Mouse (Mus musculus) embryonic facial prominence, embryonic 14.5 days (tissue): ENCODE measurements around the gene Rita1. TPM values are rescaled to one million over a fixed set of nuclear protein-coding genes. Genes with fewer than 3 reads are reported as not detected.

Experiments used
- ATAC-seq: fragments of 200-750 bp; cut with Nextera tagmentation; 2 replicates; pipeline ENCODE4 v1.8.0; 2017; ENCODE audit warnings: low read depth, moderate number of reproducible peaks, moderate TSS enrichment
- DNase-seq: peaks from one replicate; pipeline ENCODE4 v3.0.0-alpha.2; 2015; ENCODE audit warnings: low spot score
- H3K27ac ChIP-seq: fragments of 300-500 bp; sonication (generic); replicated peaks from 2 replicates; pipeline ENCODE4 v1.5.1; 2014; ENCODE audit warnings: low read depth, mild to moderate bottlenecking, low read length, moderate library complexity
- H3K27me3 ChIP-seq: fragments of 300-500 bp; sonication (generic); replicated peaks from 2 replicates; pipeline ENCODE4 v1.6.1; 2014; ENCODE audit warnings: low read length; ENCODE audit not compliant: control insufficient read depth, insufficient read depth
- H3K36me3 ChIP-seq: fragments of 300-500 bp; sonication (generic); 2 replicates; pipeline ENCODE4 v1.6.1; 2014; ENCODE audit warnings: low read length, mixed read lengths; ENCODE audit not compliant: control insufficient read depth, insufficient read depth
- H3K4me1 ChIP-seq: fragments of 300-500 bp; sonication (generic); 2 replicates; pipeline ENCODE4 v1.6.1; 2014; ENCODE audit warnings: antibody characterized with exemption, low read length; ENCODE audit not compliant: control insufficient read depth, insufficient read depth
- H3K4me2 ChIP-seq: fragments of 300-500 bp; sonication (generic); 2 replicates; pipeline ENCODE4 v1.6.1; 2014; ENCODE audit warnings: low read depth, mild to moderate bottlenecking, low read length, moderate library complexity, mixed read lengths
- H3K4me3 ChIP-seq: fragments of 300-500 bp; sonication (generic); 2 replicates; pipeline ENCODE4 v1.5.1; 2014; ENCODE audit warnings: low read depth, mild to moderate bottlenecking, low read length
- H3K9ac ChIP-seq: fragments of 300-500 bp; sonication (generic); 2 replicates; pipeline ENCODE4 v1.6.1; 2014; ENCODE audit warnings: low read depth, mild to moderate bottlenecking, low read length, moderate library complexity, mixed read lengths
- H3K9me3 ChIP-seq: fragments of 300-500 bp; sonication (generic); 2 replicates; pipeline ENCODE4 v1.6.1; 2016; ENCODE audit warnings: low read length; ENCODE audit not compliant: control insufficient read depth
- WGBS: fragments of 180-500 bp; shearing (Covaris S2); extraction: QIAGEN DNeasy Blood & Tissue Kit; methylation state at CpG from one replicate; pipeline ENCODE4 v1.1.7; 2014; 5-methylcytosine and 5-hydroxymethylcytosine counted together
- polyA plus RNA-seq: library from polyadenylated mRNA; unstranded; fragments of >200 nt; fragmentation: Nextera tagmentation; extraction: Ambion mirVana; gene quantifications from 2 replicates; pipeline ENCODE4 v1.2.1, GENCODE M21; 2014

Rita1 gene
- polyA plus RNA-seq, 1 experiment from 2014 or later = 11.4 TPM

- Histone ChIP-seq H3K4me3 (no peak overlapping the region), H3K27me3 (no peaks in the 10 kb centered on the region), H3K4me1 (no peaks in the 10 kb centered on the region; the same call in 1 of the 2 replicates), H3K9ac (no peak overlapping the region), H3K4me2 (no peak overlapping the region), H3K9me3 (no peaks in the 10 kb centered on the region), H3K27ac (no peak overlapping the region), H3K36me3 (no peaks in the 10 kb centered on the region)
- WGBS = 61% methylated on average over 7 of the region's 7 CpGs
- ATAC-seq (no peak), DNase-seq (no peak)
These were observed 8.9 kb downstream of the Rita1 start for GRCm38 (mm10) chr5:120603515-120603914.

- ATAC-seq = no peak
- no peaks in the 10 kb centered on the region for H3K36me3 ChIP-seq
- WGBS = 91% methylated on average over 12 of the region's 12 CpGs
These were observed 10.2 kb downstream of the Rita1 start for GRCm38 (mm10) chr5:120602210-120602609.

GRCm38 (mm10) chr5:120600946-120601668 lies 11.3 kb downstream of the Rita1 start:
- H3K4me1 ChIP-seq = no peaks in the 10 kb centered on the region; the same call in 1 of the 2 replicates
- H3K4me3 ChIP-seq = no peak overlapping the region
- no peak overlapping the region for H3K4me2 ChIP-seq
- DNase-seq (no peak), ATAC-seq (no peak)
- H3K27me3 ChIP-seq = no peaks in the 10 kb centered on the region
- H3K9me3 ChIP-seq = no peaks in the 10 kb centered on the region
- 54% methylated on average over 11 of the region's 11 CpGs for WGBS
- no peak overlapping the region for H3K27ac ChIP-seq
- no peak overlapping the region for H3K9ac ChIP-seq
- no peaks in the 10 kb centered on the region for H3K36me3 ChIP-seq

More at GRCm38 (mm10) chr5:120602210-120602609, 10.2 kb downstream of the Rita1 start:
- H3K4me1 ChIP-seq = no peaks in the 10 kb centered on the region; the same call in 1 of the 2 replicates
- no peaks in the 10 kb centered on the region for H3K9me3 ChIP-seq
- no peak overlapping the region for H3K4me3 ChIP-seq
- H3K27ac ChIP-seq = no peak overlapping the region
- H3K9ac ChIP-seq = no peak overlapping the region
- DNase-seq = no peak
- no peak overlapping the region for H3K4me2 ChIP-seq
- no peaks in the 10 kb centered on the region for H3K27me3 ChIP-seq

- no peaks in the 10 kb centered on the region for H3K4me1 ChIP-seq
- no peak for DNase-seq
- no peaks in the 10 kb centered on the region for H3K27me3 ChIP-seq
- 97% methylated on average over 6 of the region's 6 CpGs for WGBS
- no peak overlapping the region for H3K4me3 ChIP-seq
- H3K9ac ChIP-seq = no peak overlapping the region
- no peaks in the 10 kb centered on the region for H3K9me3 ChIP-seq
- H3K27ac ChIP-seq = no peak overlapping the region
- ATAC-seq = no peak
- no peak overlapping the region for H3K4me2 ChIP-seq
- H3K36me3 ChIP-seq = no peaks in the 10 kb centered on the region
These were observed 12.8 kb downstream of the Rita1 start for GRCm38 (mm10) chr5:120599625-120600024.

- 76% methylated on average over 6 of the region's 6 CpGs for WGBS
- Histone ChIP-seq H3K9ac (no peak overlapping the region), H3K4me3 (no peak overlapping the region), H3K4me2 (no peak overlapping the region), H3K36me3 (no peaks in the 10 kb centered on the region), H3K27me3 (no peaks in the 10 kb centered on the region), H3K9me3 (0 out of 2 replicates have a peak, but pooled peaks cover 4% of the 10 kb centered on the region), H3K4me1 (no peaks in the 10 kb centered on the region), H3K27ac (no peak overlapping the region)
- DNase-seq (no peak), ATAC-seq (no peak)
These were observed 17.9 kb downstream of the Rita1 start for GRCm38 (mm10) chr5:120594485-120594884.

- H3K36me3 ChIP-seq = no peaks in the 10 kb centered on the region
- no peak overlapping the region for H3K27ac ChIP-seq
- 58% methylated on average over 7 of the region's 7 CpGs for WGBS
- H3K4me3 ChIP-seq = no peak overlapping the region
- 0 out of 2 replicates have a peak, but pooled peaks cover 4% of the 10 kb centered on the region for H3K9me3 ChIP-seq
- no peak overlapping the region for H3K9ac ChIP-seq
- H3K4me1 ChIP-seq = peaks cover 4% of the 10 kb centered on the region
- H3K27me3 ChIP-seq = no peaks in the 10 kb centered on the region
- ATAC-seq = no peak
- no peak for DNase-seq
- no peak overlapping the region for H3K4me2 ChIP-seq
These were observed 20.2 kb downstream of the Rita1 start for GRCm38 (mm10) chr5:120592141-120592540.

GRCm38 (mm10) chr5:120590356-120591010 lies 21.9 kb downstream of the Rita1 start:
- no peak for DNase-seq

GRCm38 (mm10) chr5:120588569-120589094 lies 23.8 kb downstream of the Rita1 start, which contains the start of the genes Tpcn1 and Iqcd:
TSS of gene Tpcn1 (minus strand) at chr5:120588673.
TSS of gene Iqcd (plus strand) at chr5:120589016.
- Histone ChIP-seq H3K27me3 (no peaks in the 10 kb centered on the region), H3K36me3 (peaks cover 15% of the 10 kb centered on the region), H3K4me1 (peaks cover 11% of the 10 kb centered on the region), H3K9ac (peak within 1 kb of the TSS; percentile 83), H3K27ac (peak within 1 kb of the TSS; percentile 61), H3K9me3 (0 out of 2 replicates have a peak, but pooled peaks cover 4% of the 10 kb centered on the region), H3K4me3 (peak within 1 kb of the TSS; percentile 89), H3K4me2 (peak within 1 kb of the TSS; percentile 99)
- 0% methylated on average over 21 of the region's 35 CpGs for WGBS
- peak; percentile 98 for ATAC-seq
- peak; percentile 100 for DNase-seq

More at GRCm38 (mm10) chr5:120590356-120591010, 21.9 kb downstream of the Rita1 start:
- H3K4me3 ChIP-seq = no peak overlapping the region
- no peaks in the 10 kb centered on the region for H3K27me3 ChIP-seq
- H3K9me3 ChIP-seq = 0 out of 2 replicates have a peak, but pooled peaks cover 4% of the 10 kb centered on the region
- H3K9ac ChIP-seq = no peak overlapping the region
- H3K4me2 ChIP-seq = no peak overlapping the region
- WGBS = 75% methylated on average over 16 of the region's 16 CpGs
- H3K4me1 ChIP-seq = peaks cover 11% of the 10 kb centered on the region
- H3K27ac ChIP-seq = no peak overlapping the region
- no peak for ATAC-seq
- H3K36me3 ChIP-seq = no peaks in the 10 kb centered on the region
